Mouse (Mus musculus) hindbrain, embryonic 16.5 days (tissue): Measurements from ENCODE around the gene Lsm12. TPM values are rescaled to one million over a fixed set of nuclear protein-coding genes. Genes with fewer than 3 reads are reported as not detected.
A peak's percentile ranks its signal among the peaks of the same experiment; 100 is the strongest.

Source experiments
- ATAC-seq: fragments of 200-750 bp; cut with Nextera tagmentation; 2 replicates; pipeline ENCODE4 v1.8.0; 2017; ENCODE audit warnings: moderate TSS enrichment, moderate library complexity
- H3K27ac ChIP-seq: fragments of 300-500 bp; sonication (generic); 2 replicates; pipeline ENCODE4 v1.5.1; 2014; ENCODE audit warnings: low read depth, mild to moderate bottlenecking, control low read depth, low read length, moderate library complexity
- H3K27me3 ChIP-seq: fragments of 300-500 bp; sonication (generic); replicated peaks from 2 replicates; pipeline ENCODE4 v1.6.1; 2014; ENCODE audit warnings: low read length; ENCODE audit not compliant: control insufficient read depth, insufficient read depth
- H3K36me3 ChIP-seq: fragments of 300-500 bp; sonication (generic); 2 replicates; pipeline ENCODE4 v1.6.1; 2014; ENCODE audit warnings: mild to moderate bottlenecking, low read length, moderate library complexity, mixed read lengths; ENCODE audit not compliant: control insufficient read depth, insufficient read depth
- H3K4me1 ChIP-seq: fragments of 300-500 bp; sonication (generic); 2 replicates; pipeline ENCODE4 v1.6.1; 2014; ENCODE audit warnings: low read depth, low read length; ENCODE audit not compliant: control insufficient read depth, insufficient read depth
- H3K4me2 ChIP-seq: fragments of 300-500 bp; sonication (generic); 2 replicates; pipeline ENCODE4 v1.6.1; 2014; ENCODE audit warnings: mild to moderate bottlenecking, low read length, control low read depth, moderate library complexity
- H3K4me3 ChIP-seq: fragments of 300-500 bp; sonication (generic); 2 replicates; pipeline ENCODE4 v1.5.1; 2014; ENCODE audit warnings: mild to moderate bottlenecking, low read length, control low read depth, moderate library complexity
- H3K9ac ChIP-seq: fragments of 300-500 bp; sonication (generic); 2 replicates; pipeline ENCODE4 v1.6.1; 2014; ENCODE audit warnings: low read depth, mild to moderate bottlenecking, control low read depth, low read length, moderate library complexity
- H3K9me3 ChIP-seq: fragments of 300-500 bp; sonication (generic); 2 replicates; pipeline ENCODE4 v1.6.1; 2014; ENCODE audit warnings: mild to moderate bottlenecking, low read length, moderate library complexity; ENCODE audit not compliant: control insufficient read depth
- WGBS: fragments of 180-500 bp; shearing (Covaris S2); extraction: QIAGEN DNeasy Blood & Tissue Kit; methylation state at CpG from one replicate; pipeline ENCODE4 v1.1.7; 2014; 5-methylcytosine and 5-hydroxymethylcytosine counted together
- polyA plus RNA-seq: library from polyadenylated mRNA; unstranded; fragments of >200 nt; fragmentation: Nextera tagmentation; extraction: Ambion mirVana; gene quantifications from 2 replicates; pipeline ENCODE4 v1.2.1, GENCODE M21; 2015

Gene Lsm12
- polyA plus RNA-seq, 1 experiment from 2014 or later = 116 TPM

DNA sequence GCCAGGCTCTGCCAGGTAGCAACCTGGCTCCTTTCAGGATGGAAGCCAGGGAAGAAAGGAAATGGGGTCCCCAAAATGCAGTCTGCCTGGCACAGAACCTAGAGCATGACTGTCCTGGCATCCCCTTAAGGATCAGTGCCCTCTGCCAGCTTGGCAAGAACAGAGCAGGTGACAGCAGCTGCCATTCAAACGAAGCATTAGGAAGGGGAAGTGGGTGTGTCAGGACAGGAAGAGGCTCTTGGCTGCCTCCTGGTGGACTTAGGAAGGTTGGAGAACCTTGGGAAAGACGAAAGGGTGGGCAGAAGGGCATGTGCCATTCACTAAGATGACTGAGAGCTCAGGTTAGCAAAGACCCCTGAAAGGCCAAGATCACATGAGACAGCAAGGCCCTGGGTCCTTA, 24.6 kb upstream of the Lsm12 start:
- 19% methylated on average over 2 of the region's 2 CpGs for WGBS
- no peaks in the 10 kb centered on the region for H3K9me3 ChIP-seq
- peaks cover 42% of the 10 kb centered on the region for H3K4me1 ChIP-seq
- no peak overlapping the region for H3K4me3 ChIP-seq
- no peak overlapping the region for H3K4me2 ChIP-seq
- peak overlapping the region; percentile 38; the same call in 1 of the 2 replicates for H3K9ac ChIP-seq
- no peak for ATAC-seq
- H3K27ac ChIP-seq = peak overlapping the region; percentile 29; the same call in 1 of the 2 replicates
- H3K36me3 ChIP-seq = peaks cover 3% of the 10 kb centered on the region
- H3K27me3 ChIP-seq = no peaks in the 10 kb centered on the region

DNA sequence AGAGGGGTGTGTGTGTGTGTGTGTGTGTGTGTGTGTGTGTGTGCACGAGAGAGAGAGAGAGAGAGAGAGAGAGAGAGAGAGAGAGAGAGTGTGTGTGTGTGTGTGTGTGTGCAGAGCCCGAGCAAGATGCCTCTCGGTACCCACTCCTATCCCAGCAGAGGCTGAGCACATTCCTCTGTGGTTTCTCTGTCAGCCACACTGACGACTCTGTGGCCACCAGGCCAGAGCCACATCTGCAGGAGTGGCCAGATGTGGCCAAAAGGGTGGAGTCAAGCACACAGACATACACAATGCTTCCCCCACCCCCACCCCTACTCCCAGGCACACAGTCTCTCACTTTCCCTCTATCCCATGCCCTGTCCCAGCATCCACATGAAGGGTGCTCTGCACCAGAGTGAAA, 23.8 kb upstream of the Lsm12 start:
- no peaks in the 10 kb centered on the region for H3K9me3 ChIP-seq
- no peak overlapping the region for H3K4me2 ChIP-seq
- 26% methylated on average over 3 of the region's 4 CpGs for WGBS
- ATAC-seq = 0 out of 2 replicates have a peak, but pooled peaks have one; percentile 32
- peaks cover 34% of the 10 kb centered on the region for H3K4me1 ChIP-seq
- H3K9ac ChIP-seq = no peak overlapping the region
- H3K27me3 ChIP-seq = no peaks in the 10 kb centered on the region
- H3K36me3 ChIP-seq = peaks cover 9% of the 10 kb centered on the region
- no peak overlapping the region for H3K27ac ChIP-seq
- no peak overlapping the region for H3K4me3 ChIP-seq

DNA sequence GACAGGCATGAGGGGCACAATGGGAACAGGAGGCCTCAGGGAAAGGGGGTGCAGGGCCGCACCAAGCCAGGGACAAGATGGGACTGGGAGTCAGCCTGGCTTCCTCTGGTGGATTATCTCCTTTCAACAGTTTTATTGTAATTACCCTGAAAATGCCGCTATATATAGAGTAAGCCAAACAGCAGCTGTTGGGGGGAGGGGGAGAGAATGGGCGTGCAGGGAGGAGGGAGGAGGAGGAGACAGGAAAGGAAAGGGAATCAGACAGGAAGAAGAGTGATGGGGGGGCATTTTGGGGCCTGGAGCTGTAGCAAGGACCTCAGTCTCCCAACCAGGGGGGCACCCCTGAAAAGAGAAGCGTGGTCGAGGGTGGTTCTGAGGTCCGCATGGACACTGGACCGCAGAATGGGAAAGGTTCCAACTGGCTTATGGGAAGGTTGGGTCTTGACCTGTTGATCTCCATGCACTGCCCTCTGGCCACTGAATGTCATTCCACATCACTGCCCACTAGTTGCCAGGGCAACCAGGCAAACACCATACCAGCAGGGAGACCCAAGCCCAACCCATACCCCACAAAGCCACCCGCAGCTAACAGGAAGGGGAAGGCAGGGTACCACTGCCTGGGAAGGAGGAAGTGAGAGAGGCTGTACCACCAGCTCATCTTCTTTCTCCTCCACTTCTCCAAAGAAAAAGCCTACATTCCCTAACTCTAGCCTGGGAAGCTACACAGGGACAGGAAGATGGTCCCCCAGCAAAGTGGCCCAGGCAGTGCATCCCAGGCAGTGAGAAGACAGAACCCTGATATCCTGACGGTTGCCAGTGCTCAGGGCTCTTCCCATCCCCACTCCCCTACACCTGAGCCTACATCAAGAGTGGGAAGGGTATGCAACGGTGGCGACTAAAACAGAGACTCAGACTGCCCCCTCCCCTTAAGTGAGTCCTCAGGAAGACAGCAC, 23.0 kb upstream of the Lsm12 start:
- 0 out of 2 replicates have a peak, but pooled peaks have one; percentile 16 for ATAC-seq
- Histone ChIP-seq H3K27me3 (no peaks in the 10 kb centered on the region), H3K9ac (no peak overlapping the region), H3K4me2 (0 out of 2 replicates have a peak overlapping the region, but pooled peaks have one; percentile 22), H3K9me3 (no peaks in the 10 kb centered on the region), H3K36me3 (peaks cover 15% of the 10 kb centered on the region), H3K4me1 (peaks cover 31% of the 10 kb centered on the region), H3K27ac (peak overlapping the region; percentile 56; the same call in 1 of the 2 replicates), H3K4me3 (no peak overlapping the region)
- WGBS = 31% methylated on average over 11 of the region's 11 CpGs

DNA sequence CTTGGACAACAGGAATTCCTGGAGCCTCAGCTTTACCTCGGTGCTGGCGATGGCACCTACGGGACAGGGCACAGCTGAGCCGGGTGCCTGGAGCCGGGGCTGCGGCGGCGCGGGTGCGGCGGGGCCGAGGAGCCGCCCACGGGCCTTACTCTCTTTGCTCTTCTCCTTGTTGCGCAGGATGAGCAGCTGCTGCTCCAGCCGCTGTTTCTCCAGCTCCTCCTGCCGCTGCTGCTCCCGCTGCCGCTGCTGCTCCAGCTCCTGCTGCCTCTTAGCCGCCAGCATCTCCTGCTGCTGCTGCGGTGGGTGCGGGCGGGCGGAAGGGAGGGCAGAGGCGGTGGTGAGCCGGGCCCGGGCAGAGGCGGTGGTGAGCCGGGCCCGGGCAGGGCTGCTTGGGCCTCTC, 21.4 kb upstream of the Lsm12 start:
- Histone ChIP-seq H3K4me1 (peaks cover 26% of the 10 kb centered on the region), H3K4me2 (no peak overlapping the region), H3K9ac (no peak overlapping the region), H3K9me3 (no peaks in the 10 kb centered on the region), H3K36me3 (peaks cover 23% of the 10 kb centered on the region), H3K27me3 (no peaks in the 10 kb centered on the region), H3K4me3 (no peak overlapping the region), H3K27ac (no peak overlapping the region)
- 55% methylated on average over 30 of the region's 30 CpGs for WGBS
- no peak for ATAC-seq

DNA sequence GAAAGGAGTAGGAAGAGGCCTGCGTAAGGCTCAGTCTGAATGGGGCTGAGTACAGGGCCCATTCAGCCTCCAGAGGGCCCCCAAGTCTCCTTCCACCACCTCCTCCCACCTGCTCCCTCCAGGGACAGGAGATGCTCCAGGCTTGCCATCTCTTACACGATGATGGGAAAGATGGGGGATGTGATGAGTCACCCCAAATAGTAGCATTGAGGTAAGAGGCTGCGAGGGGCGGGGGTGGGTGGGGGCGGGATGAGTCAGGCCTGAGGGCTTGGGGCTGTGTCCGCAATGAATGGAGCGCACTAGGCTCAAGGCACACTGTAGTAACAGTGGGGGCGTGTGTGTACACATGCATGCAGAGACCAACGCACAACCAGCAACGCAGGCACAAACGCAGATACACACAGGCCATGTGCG, 16.3 kb upstream of the Lsm12 start:
- Histone ChIP-seq H3K4me3 (no peak overlapping the region), H3K36me3 (peaks cover 39% of the 10 kb centered on the region), H3K4me2 (no peak overlapping the region), H3K9ac (no peak overlapping the region), H3K4me1 (no peaks in the 10 kb centered on the region), H3K9me3 (no peaks in the 10 kb centered on the region), H3K27me3 (no peaks in the 10 kb centered on the region), H3K27ac (no peak overlapping the region)
- ATAC-seq = no peak
- 71% methylated on average over 12 of the region's 12 CpGs for WGBS

DNA sequence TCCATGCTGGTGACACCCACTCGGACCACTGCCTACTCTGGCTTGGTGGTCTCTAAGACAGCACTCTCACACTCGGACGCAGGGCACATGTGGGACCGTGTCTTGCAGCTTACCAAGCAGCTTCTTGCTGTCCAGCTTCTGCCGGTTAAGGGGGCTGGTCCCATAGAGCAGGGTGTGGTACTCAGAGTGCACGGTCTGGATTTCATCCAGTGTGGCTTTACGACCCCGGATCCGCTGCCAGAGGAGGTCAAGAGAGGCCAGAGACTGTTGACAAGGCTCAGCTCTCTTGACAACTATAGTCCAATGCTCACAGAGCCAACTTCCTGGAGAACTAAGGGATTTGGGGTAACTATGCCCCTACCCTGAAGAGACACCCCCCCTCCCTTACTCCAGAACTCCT, 14.8 kb upstream of the Lsm12 start:
- Histone ChIP-seq H3K36me3 (peaks cover 37% of the 10 kb centered on the region), H3K27me3 (no peaks in the 10 kb centered on the region), H3K4me3 (no peak overlapping the region), H3K9ac (no peak overlapping the region), H3K9me3 (no peaks in the 10 kb centered on the region), H3K4me1 (no peaks in the 10 kb centered on the region), H3K4me2 (no peak overlapping the region), H3K27ac (no peak overlapping the region)
- no peak for ATAC-seq
- WGBS = 84% methylated on average over 9 of the region's 9 CpGs

DNA sequence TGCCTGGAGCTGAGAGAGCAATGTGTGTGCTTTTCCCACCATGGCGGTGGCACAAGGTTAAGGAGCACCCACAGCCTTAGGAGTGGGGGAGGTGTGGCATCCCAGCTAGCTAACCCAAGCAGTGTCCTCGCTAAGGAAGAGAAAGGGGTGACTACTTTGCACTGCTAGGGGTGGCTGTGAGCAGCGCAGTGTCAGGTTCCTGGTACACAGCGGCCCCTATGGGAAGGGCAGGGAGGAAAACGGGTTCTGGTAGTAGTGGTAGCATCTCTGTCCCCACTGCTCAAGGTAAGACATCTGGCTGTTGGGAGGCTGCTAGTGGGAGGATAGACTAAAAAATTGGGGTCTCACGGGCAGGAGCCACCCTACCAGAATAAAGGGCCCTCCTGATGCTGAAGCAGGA, 13.1 kb upstream of the Lsm12 start:
- H3K36me3 ChIP-seq = peaks cover 28% of the 10 kb centered on the region
- no peaks in the 10 kb centered on the region for H3K9me3 ChIP-seq
- no peaks in the 10 kb centered on the region for H3K4me1 ChIP-seq
- 66% methylated on average over 6 of the region's 6 CpGs for WGBS
- no peak overlapping the region for H3K4me2 ChIP-seq
- no peak for ATAC-seq
- no peaks in the 10 kb centered on the region for H3K27me3 ChIP-seq
- H3K9ac ChIP-seq = no peak overlapping the region
- H3K27ac ChIP-seq = no peak overlapping the region
- no peak overlapping the region for H3K4me3 ChIP-seq

DNA sequence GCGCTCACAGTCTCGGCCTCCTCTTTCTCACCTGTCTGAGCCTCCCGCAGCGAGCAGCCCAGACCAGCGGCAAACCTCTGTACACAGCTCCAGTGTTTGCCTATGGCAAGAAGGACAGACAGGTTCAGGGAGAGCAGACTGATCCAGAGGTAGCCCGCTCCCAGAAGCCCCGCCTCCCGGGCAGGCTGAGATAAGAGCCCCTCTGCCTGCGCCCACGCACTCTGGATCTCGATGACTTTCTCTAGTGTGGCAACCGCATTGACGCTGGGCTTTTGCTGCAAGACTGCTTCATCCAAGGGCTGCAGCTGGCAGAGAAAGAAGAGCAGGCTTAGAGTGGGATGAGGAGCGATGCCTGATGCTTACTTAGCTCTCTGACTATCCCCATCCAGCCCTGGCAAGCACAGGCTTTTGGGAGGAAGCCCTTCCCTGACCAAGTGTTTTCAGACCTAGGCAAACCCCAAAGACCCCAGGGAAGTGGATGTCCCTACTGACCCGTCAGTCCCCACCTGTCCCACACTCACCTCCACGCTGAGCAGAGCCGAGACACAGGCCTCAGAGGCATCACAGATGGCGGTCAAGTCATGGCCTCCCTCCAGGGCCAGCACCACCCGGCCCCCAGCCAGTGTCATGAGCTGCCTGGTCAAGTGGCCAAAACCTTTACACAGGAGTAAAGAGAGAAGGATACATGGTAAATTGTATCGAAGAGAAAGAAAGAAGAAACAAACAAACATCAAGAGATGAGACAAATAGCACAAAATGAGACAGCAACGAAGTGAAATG, 11.1 kb upstream of the Lsm12 start:
- 90% methylated on average over 21 of the region's 21 CpGs for WGBS
- H3K9me3 ChIP-seq = no peaks in the 10 kb centered on the region
- no peak overlapping the region for H3K4me2 ChIP-seq
- peaks cover 20% of the 10 kb centered on the region for H3K36me3 ChIP-seq
- no peak for ATAC-seq
- no peak overlapping the region for H3K9ac ChIP-seq
- H3K4me3 ChIP-seq = no peak overlapping the region
- H3K4me1 ChIP-seq = peaks cover 1% of the 10 kb centered on the region
- no peaks in the 10 kb centered on the region for H3K27me3 ChIP-seq
- H3K27ac ChIP-seq = no peak overlapping the region
